Mouse (Mus musculus): ENCODE measurements around the gene Ccdc85c.

- TF ChIP-seq E2F4 (IDR thresholded peaks at IDR 0.05; ENCODE audit: insufficient read depth) = no peak
- peak; percentile 28 for TF ChIP-seq TCF12 (IDR thresholded peaks at IDR 0.05; ENCODE audit: insufficient read depth, poor library complexity, severe bottlenecking)
- TF ChIP-seq MYOG (IDR thresholded peaks at IDR 0.05; ENCODE audit: control insufficient read depth in 1 of 3, insufficient read depth in 1 of 3, insufficient read length in 2 of 3, low read depth in 2 of 3) = peak; percentile 32 to 91 (median 85)
- TF ChIP-seq MYOD1 (IDR thresholded peaks at IDR 0.05; ENCODE audit: control insufficient read depth in 1 of 3, insufficient read length in 2 of 3, low read depth in 2 of 3) = peak in 2 of 3 experiments; percentile 84 to 93
- no peak for TF ChIP-seq USF1 (IDR thresholded peaks at IDR 0.05; ENCODE audit: low read depth)
- no peak for TF ChIP-seq POLR2A (IDR thresholded peaks at IDR 0.05; ENCODE audit: insufficient read length, low read depth)
- no peak for TF ChIP-seq REST (IDR thresholded peaks at IDR 0.05; ENCODE audit: insufficient read depth, insufficient read length)
- no peak for TF ChIP-seq CEBPB (IDR thresholded peaks at IDR 0.05; ENCODE audit: insufficient read depth, poor library complexity, severe bottlenecking)
- no peak for TF ChIP-seq MAX (IDR thresholded peaks at IDR 0.05; ENCODE audit: low read depth)
- TF ChIP-seq POLR2AphosphoS2 (IDR thresholded peaks at IDR 0.05; ENCODE audit: insufficient read length, low read depth) = no peak
Measured at GRCm38 (mm10) chr12:108265831-108266619, 9.2 kb downstream of the Ccdc85c start.

Data from myocyte (in vitro differentiated cells).